Mouse (Mus musculus) fibroblast of lung, adult 2 months (primary cell): ENCODE measurements at regions not wholly inside any gene's neighbourhood (a gene's known extent, or its start where the extent isn't known, plus 50 kb on each side); places are given as distances from the start of the nearest gene placed in this dataset.

ENCODE experiments used
- DNase-seq: peaks from one replicate; pipeline ENCODE4 v3.0.0-alpha.2; 2011; ENCODE audit warnings: low read depth

DNA sequence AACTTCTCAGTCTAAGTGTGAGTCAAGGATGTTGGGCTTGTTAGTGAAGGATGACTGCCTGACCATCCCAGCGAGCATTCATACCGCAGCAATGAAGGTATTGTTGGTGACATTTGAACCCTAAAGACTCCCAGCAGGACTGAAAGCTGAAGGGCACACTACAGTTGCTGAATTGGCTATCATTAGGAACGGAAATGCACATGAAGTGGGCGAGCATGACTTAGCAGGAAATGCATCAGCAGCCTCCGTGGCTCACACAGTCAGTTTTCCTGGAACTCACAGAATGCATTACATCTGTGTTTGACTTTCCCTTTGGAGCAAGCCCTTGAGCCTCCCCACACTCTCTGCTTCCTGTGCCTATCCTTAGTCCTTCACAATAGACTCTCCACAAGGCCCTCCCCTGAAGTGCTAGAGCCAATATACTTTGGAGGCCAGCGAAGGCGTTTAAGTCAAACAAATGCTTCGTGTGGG lies 63.9 kb downstream of the Tmco5 start:
- peak; percentile 36 for DNase-seq

DNA sequence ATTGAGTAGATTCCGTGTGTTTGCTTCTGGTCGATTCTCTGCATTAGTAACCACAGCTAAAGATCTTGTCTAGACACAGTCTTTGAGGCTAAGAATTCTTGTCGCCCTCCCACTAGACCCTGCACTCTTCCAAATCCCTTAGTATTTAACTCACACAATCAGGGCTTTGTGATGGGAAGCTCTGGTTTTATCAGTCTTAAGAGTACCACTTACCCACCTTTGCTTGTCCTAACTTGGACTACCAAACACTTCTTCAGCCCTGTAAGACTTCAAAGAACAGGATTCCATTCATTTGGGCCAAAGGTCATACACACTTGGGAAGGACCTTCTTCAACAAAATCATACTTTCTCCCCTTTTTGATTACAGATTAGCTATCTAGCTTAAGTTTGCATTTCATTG lies 70.0 kb downstream of the Tmco5 start:
- no peak for DNase-seq

DNA sequence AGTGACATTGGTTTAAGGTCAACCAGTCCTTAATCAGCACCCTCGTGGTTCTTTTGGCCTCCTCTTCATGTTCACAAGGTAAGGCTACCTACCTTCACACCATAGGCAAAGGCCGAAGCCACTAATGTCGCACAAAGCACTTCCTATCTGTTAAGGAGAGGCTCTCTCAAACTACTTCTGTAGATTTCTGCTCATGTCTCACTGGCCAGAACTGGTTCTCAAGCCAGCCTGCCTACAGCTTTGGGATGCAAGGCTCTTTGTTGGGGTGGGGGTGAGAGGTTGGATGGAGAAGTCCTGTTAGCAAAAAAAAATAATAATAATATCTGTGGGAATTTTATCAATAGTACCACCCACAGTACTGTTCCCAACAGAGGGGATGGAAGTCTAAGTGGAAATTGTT lies 71.2 kb downstream of the Tmco5 start:
- no peak for DNase-seq

DNA sequence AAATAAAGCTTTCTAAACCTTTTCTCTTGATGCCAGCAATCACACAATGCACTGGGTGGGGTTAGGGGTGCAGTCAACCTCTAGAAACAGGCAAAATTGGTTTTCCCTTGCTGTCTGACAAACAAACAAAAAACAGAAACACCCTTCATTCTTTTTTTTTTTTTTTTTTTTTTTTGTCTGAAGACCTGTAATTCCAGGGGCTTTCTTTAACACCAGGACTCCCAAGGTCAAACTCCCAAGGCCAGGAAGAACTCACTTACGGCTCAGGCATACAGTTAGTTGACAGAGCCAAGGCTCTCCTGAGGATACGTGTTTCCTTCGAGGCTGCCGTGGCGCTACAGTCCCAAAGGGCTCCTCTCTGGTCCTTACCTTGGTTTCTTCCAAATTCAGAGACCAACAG lies 71.7 kb downstream of the Tmco5 start:
- DNase-seq, result no peak

DNA sequence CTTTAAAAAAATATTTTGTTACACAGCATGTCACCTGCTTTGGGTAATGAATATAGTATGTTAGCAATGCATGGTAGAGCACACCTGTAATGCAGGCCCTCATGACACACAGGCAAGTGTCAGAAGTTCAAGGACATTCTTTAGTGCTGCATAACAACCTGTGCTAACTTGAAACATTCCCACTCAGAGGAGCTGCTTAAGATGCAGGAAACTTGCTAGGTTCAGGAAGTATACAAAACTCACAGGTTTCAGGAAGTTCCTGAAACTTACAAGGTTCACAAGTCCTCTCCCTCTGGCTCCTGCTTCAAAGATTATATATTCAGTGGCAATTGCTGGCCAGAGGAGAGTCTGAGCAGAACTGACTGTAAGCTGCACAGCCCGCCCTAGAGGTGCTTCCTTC lies 73.0 kb downstream of the Tmco5 start:
- DNase-seq, result no peak

DNA sequence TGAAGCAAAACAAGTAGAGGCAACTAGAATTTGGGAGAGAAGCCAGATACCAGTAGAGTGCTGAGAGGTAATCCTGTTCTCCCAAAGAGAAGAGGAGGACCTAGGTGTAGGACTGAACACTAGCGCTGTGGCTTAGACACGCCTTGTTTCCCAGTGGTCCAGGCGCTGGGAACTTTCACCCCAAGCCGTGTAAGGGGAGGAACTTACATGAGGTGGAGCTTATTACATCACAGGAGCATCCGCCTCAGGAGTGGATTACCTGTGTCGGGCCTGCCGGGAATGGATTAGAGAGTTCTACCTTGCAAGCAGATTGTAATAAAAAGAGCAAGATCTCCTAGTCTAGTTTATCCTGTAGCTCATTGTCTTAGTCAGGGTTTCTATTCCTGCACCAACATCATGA lies 75.8 kb downstream of the Tmco5 start:
- DNase-seq, result no peak

DNA sequence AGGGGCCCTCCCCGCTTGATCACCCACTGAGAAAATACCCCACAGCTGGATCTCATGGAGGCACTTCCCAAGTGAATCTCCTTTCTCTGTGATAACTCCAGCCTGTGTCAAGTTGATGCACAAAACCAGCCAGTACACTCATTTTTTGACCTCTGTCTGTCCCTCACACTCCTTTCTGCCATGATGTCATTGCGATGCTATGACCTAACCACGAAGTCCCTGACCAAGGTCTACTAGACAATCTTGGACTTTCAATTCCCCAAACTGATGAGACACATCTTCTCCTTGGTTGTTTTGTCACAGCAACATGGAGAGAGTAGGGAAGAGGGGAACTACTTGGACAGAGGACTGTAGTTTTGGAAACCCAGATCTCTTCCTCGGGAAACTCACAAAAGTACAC lies 76.4 kb downstream of the Tmco5 start:
- DNase-seq, result no peak

DNA sequence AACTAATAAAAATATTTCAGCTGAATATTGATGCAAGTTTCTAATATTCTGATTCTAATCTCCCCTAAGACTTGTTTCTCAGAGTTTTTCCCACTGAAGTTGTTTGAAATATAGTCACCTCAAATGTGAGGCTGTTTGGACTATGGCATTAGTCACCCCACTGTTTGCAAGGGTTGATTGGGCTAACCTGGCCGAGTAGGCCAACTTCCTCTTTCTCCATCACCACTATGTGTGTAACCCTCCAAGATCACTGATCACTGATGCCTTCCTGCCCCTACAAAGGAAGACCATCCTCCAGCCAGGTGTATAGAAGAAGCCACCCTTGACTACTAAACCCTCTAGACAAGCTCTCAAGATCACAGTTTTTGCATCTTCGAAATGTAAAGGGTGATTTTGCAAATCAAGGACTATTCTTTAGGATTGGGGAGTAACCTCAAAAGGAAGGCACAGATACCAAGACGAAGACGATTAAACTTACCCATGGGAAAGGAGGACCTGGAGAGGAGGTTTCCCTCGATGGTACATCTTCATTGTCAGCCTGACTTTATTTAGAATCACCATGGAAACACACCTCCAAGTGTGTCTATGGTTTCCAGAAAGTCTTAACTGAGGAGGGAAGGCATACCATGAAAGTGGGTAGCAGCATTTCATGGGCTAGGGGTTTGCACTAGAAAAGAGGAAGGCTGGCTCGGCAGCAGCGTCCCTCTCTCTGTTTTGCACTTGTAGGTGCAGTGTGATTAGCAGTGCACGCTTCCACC lies 84.8 kb downstream of the Tmco5 start:
- DNase-seq, result no peak

DNA sequence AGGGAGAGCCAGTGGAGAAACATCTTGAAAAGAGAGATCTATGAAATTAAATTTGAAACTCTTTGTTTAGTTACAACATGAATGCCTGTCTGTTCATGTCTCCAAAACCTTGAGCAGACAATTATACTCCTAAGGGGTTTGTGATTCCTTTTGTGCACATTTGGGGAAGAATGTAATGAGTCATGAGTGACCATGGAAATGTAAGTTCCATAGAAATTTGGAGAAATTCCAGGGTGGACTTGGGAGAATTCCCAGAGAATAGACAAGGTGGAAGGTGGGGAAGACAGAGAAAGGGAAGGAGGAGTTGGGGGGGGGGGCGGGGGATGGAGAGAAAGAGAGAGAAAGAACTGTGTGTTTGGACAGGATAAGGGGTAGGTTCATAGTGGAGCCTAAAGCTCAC lies 87.8 kb downstream of the Tmco5 start:
- DNase-seq, result no peak

DNA sequence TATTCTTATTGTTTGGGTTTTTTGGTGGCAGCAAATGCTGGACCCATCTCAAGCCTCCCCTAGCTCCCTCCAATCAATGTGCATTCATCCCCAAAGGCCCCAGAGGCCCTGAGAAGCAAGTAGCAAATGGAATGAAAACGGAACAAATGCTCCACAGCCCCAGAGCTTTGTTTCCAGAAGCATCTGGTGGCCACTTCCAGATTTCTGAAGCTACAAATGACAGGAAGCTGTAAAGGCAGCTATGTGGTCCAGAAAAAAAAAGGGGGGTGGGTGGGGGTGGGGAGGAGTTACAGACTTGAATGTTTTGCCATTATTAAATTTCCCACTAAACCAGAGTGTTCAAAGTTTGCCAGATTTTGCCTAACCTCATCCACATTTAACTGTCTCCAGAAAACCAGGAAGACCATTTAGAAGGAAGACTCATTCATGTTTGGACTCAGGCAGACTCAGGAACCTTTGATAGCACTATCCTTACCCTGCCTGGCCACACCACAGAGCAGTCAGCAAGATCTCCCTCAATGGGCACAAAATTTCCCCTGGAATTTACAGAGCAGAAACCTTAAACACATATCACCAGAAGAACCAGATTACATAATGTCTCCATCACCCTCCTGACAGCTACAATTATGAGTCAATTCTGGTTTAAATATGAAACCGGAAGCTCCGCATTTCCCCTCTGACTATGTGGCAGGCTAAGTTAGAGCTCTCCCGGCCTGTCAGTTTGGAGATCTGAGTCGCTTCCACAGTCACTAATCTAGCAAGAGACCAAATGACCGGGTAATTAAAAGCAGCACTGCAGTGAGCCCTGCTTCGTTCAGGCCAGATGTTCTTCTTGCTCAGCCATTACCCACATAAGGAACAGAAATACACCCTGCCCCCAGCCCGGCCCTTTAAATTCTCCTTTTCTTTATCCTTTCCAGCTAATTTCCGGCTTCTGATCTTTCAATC lies 93.4 kb downstream of the Tmco5 start:
- peak; percentile 62 for DNase-seq

DNA sequence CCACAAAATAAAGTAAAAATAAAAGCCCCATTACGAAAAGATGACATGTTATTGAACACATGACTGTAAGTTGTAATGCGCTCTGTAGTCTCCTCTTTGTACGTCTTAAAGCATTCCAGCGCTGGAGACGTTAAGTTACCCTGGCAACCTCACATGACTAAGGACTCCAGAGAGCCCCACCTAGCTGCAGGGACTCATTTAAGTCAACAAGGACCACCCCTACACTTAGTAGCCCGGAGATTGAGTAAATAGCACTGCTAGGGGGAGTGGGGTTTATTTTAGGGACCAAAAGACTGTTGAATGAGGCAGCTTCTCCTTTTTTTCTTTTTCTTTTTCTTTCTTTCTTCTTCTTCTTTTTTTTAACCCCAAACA lies 94.1 kb downstream of the Tmco5 start:
- no peak for DNase-seq

DNA sequence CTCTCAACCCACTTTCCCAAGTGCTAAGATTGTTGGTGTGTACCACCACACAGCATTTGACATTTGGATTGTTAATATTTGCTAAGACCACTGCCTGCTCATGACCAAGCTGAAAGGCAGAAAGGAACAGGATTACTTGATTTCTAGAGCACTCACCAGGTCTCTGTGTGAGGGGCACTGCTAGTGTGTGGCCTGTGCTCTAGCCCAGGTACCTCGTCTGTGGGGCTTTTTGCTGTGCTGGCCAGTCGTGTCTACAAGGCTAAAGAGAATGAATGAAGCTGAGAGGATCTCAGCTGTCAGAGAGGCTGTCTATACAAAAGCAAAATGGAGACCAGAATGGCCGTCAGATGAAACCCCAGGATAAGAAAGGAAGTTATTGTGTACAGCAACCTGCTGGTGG lies 95.0 kb downstream of the Tmco5 start:
- DNase-seq, result no peak

DNA sequence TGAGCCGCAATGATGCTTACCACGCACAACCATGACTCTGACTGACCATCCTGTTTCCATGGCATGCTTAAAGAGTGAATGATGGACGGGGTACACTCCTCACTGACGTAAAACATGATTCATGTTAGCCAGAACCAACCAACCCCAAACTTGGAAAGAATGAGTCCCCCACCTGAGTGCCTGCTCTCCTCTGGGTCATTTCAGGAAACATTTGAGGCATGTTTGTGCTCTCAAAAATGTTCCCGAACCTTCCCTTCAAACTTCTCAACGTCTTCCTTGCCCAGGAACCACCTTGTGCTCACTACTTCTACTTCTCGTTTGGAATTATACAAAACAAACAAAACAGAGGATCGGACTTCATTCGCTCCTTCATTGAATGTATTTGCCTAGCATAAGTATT lies 95.7 kb downstream of the Tmco5 start:
- no peak for DNase-seq

DNA sequence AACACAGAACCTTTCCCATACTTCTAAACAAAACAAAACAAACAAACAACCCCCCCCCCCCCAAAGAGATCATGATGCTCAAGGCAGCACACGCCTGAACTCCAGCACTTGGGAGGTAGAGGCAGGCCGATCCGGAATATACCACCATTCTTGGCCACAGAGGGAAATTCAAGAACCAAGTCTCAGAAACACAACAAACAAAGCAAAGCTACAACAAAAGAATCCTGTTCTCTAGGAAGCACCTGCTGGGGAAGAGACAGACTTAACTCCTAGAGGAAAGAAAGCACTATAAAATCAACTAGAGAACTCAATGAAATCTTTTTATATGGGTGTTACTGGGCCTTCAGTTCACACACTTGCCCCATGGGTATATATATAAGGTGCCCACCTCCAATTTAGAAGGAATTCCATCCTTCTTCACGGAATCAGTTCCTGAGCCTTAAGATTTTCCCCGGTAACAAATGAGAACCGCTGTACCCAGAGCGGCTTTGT lies 96.1 kb downstream of the Tmco5 start:
- no peak for DNase-seq

DNA sequence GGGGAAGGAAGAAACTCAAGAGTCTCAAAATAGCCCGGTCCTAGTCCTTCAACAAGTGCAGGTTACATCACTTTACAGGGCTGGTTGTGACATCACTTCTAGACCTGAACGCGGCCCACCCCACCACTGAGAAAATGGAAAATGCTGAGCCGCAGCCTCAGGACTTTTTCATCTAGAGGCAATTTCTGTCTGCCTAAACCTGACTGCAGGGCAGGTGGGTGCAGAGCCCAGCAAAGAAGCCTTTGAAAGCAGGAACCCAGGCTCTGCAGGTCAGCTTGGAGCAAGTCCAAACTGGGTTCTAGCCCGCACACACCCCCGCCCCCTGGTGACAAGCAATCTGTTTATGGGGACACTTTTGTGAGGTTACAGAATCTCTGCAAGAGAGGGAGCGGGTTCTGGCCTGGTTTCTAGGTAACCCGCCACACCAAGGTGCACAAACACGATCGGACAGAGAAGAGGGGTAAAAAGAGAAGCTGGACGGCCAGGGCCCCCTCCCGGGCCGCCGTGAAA lies 96.7 kb downstream of the Tmco5 start:
- DNase-seq, result no peak

DNA sequence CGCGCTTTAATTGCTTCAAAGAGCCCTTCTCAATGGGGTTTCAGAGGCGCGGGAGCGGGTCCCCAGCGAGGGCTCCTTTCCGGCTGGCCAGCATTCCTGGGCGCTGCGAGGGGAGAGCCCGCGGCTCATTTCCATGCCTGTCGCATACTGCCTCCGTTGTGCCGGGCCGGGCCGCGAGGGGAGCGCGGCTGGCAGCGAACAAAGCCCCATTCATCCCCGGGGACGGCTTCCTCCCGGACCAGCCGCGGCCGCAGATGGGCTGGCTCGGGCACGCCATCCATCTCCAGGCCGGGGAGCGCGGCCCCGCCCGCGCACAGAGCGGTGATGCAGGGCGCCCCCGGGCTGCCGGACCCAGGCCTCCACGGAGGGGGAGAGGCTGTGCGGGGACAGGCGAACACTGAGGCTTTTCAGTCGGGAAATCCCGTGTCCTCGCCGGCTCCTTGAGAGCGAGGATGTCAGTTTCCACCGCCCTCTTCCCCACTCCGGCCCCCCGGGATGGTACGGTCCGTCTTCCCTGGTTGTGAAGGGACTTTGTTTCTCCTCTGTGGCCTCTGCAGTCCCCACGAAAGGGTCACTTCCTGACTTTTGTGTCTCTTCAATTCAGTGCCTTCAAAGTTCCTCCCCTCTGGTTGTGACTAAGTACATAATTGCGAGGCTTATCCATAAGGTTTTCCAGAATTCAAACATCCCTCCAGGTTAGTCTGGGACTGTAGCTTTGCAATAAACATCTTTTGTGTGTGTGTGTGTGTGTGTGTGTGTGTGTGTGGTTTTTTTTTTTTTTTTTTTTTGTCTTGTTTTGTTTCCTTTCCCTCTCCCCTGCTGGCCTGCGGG lies 97.3 kb downstream of the Tmco5 start:
- DNase-seq, result peak; percentile 58

DNA sequence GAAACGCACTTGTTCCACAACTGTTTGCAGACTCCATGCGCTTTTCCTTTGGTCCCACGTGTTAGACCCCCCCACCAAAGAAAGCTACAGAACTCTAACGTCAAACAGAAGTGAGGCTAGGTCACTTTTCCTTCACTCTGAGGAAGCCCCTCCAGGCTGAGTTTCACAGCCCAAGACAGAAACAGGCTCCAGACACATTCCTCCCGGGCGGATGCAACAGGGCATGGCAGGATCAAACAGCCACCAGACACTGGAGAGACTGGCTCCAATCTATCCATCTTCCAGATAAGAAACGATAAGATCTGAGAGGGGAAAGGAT lies 97.9 kb downstream of the Tmco5 start:
- no peak for DNase-seq

DNA sequence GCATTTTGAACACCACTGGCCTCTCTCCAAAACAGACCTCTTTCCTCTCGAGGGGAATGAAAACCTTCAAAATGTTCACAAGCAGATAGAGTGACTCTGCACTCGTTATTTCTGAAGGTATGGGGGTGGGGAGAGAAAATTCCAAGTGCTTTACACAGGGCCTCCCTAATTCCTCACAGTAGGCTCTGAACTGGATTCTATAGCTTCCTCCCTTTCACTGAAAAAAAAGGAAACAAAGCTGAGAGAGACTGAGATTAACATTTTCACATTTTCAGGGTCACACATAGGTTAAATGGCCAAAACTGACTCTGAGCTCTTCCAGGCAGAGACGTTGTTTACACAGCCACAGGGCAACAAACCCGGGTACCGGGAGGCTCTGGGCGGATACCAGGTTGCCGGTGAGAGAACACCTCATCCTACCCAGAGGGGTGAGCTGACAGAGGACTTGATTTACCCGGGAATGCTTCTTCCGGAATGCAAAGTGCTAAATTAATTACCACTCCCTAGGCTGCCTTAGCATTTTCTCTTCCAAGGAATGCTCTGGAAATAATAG lies 98.5 kb downstream of the Tmco5 start:
- no peak for DNase-seq

DNA sequence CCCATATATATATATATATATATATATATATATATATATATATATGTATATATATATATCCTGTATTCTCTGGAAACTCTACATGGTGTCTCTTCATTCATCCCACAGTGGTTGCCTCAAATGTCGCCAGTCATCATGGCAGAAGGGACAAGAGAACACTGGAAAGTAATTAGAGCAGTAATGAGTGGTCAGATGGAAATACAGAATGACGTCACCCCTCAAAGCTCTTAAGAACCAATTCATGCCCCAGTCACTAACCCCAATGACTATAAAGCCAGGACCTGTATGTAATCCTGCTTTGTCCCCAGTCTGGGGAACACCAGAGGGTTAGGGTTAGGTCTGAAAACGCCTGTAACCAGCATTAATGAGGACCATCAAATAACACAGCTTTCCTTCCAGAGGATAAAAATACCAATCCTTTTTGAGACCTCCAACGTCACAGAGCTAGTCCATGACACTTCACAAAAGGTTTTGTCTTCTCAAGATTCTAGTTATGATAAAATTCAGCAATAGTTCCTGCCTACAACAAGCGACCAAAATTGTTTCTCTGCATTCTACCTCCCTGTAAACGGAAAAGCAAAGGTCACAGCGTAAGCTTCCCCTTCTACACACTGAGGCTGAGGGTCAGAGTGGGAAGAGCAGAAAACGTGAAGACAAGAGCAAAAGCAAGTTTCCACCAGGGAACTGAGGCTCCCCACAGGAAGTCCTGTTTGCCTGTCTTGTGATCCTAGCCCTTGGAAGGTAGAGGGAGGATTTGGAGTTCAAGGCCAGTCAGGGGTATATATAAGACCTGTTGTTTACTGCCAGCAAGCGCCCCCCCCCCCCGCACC lies 99.5 kb downstream of the Tmco5 start:
- DNase-seq, result no peak

DNA sequence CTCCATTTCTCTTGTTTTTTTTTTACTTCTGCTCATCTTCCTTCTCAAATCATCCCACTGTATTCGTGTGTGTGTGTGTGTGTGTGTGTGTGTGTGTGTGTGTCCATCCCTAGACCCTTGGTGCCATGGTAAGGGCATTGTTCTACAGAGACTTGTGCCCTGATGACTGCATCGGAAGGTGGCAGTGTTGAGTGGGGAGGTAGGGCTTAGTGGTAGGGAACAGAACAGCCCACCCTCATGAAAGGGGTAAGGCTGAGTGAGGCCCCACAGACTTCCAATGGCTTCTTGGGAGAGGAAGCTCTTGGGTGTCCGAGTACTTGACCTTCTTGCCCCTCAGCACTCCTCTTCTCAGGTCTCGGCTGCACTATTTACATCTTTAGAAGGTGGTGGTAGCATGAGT lies 100.3 kb downstream of the Tmco5 start:
- DNase-seq, result no peak
